Mouse (Mus musculus): ENCODE data around the gene Dnmt3c. TPM values are rescaled to one million over a fixed set of nuclear protein-coding genes. Genes with fewer than 3 reads are reported as not detected.
"Not testable (repeated sequence)": the region's sequence is repeated elsewhere in the genome, so short reads cannot be mapped to it uniquely, and the experiment has no call there.

Gene Dnmt3c
- total RNA-seq (2021), result under 1 TPM in 1 of 2 experiments, not detected in 1; 0.16 TPM
- long read RNA-seq, partial matches to known transcripts, result 0 of 1 reads
- long read RNA-seq, other reads (novel, unspliced or antisense), result 1 of 1 reads

- DNase-seq (ENCODE audit: low spot score in 2 of 2), result no peak
Observed at GRCm38 (mm10) chr2:153696352-153696751, at the start of gene Dnmt3c. Gene Dnmt3c (plus strand): TSS chr2:153696652.

DNA sequence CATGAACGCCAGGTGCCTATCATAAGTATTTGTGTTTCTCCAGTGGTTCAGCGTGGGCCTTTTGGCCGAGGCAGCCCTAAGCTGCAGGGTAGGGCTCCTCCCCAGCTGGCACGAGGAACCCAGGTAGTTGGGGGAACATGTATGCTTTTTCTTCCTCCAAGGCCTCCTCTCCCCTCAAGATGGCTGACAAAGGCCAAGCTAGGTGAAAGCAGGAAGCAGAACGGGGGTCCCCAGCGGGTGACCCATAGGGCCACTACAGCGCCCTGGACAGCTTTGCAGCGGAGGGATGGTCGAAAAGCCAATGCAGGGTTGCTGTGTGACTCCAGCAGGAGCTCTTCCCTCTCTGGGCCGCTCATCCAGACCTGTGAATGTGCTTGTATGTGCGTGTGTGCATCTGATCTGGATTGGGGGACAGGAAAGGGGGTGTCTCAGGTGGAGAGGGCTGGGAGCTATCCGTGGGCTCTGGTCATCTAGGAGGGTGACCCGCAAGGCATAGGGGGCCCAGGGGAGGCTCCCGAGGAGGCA lies 47.6 kb upstream of the Dnmt3c start:
- no peak for DNase-seq (ENCODE audit: low spot score in 2 of 2)

DNA sequence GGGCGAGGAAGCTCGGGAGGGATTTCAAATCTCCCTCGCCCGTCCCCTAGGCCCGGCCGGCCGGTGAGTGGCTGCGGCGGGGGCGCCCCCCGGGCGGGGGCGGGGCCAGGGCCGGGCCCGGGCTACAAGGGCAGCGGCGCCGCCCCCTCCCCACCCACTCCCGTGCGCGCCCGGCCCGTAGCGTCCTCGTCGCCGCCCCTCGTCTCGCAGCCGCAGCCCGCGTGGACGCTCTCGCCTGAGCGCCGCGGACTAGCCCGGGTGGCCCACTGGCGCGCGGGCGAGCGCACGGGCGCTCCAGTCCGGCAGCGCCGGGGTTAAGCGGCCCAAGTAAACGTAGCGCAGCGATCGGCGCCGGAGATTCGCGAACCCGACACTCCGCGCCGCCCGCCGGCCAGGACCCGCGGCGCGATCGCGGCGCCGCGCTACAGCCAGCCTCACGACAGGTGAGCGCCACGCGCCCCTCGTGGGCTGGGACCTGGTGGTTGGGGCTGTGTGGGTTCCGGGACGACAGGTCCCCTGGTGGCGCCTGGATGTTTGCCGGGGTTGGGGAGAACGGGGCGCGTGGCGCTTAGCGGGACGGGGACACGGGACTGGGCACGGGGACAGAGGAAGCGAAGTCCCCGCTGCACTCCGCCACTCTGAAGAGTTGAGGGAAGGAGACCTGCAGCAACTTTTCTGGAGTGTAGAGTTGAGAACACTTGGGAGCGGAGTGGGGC lies 47.0 kb upstream of the Dnmt3c start, which contains the start of gene Dnmt3b:
TSS of gene Dnmt3b (plus strand) at position 153 of the 716 bp plus-strand sequence.
- DNase-seq (ENCODE audit: low spot score in 2 of 2), result peak; percentile 50 to 70

DNA sequence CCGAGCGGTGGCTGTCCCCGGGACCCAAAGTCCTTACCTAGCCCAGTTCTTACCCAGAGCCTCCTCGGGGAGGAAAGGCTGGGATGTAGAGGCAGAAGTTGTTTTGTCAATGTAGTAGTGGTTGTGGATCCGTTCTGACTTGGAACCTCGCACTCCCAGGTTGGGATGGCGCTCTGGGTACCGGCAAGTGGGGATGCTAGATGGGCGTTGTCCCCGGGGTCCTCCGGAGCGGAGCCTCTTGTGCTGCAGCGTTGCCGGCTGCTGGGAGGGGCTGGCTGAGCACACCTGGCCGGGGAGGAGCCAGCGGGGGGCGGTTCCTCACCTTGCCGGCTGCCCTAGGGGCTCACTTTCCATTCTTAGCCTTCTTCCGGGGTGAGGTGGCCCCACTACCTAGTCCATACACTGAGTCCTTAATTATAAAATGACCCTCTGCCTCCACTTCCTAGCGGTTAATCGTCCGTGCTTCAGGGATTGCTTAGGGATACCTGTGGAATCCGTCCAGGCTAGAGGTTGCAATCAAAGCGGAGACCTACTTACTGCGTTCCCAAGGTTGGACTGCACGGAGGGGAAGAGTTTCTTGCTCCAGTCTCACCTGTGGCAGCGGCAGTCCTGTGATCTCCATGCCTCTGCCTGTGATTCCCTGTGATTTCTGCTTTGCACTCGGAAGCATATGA lies 46.3 kb upstream of the Dnmt3c start:
- peak in 1 of 2 experiments; percentile 18 for DNase-seq (ENCODE audit: low spot score in 2 of 2)

GRCm38 (mm10) chr2:153651681-153652080 lies 44.8 kb upstream of the Dnmt3c start:
- DNase-seq (ENCODE audit: low spot score in 2 of 2), result no peak

- DNase-seq (ENCODE audit: low spot score in 2 of 2), result not testable (repeated sequence)
Observed at GRCm38 (mm10) chr2:153657659-153658058, 38.8 kb upstream of the Dnmt3c start.

DNA sequence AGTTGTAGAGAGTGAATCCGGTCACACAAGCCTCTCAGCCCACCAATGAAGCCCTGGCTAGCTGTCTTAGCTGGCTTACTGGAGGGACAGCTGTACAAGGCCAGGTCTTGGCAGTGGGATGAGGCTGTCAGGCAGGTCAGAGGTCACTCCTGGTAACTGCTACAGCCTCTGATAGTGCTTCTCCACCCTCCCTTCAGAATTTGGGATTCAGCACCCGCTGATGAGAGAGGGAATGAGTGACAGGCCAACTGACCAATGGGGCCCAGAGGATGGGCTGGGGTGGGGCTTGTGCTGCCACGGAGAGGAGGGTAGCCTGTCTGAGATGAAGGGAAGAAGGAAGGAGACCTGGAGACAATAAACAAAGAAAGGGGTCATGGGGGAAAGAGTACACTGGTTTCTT lies 35.8 kb upstream of the Dnmt3c start:
- DNase-seq (ENCODE audit: low spot score in 2 of 2), result no peak

GRCm38 (mm10) chr2:153665401-153665800 lies 31.1 kb upstream of the Dnmt3c start:
- no peak for DNase-seq (ENCODE audit: low spot score in 2 of 2)

DNA sequence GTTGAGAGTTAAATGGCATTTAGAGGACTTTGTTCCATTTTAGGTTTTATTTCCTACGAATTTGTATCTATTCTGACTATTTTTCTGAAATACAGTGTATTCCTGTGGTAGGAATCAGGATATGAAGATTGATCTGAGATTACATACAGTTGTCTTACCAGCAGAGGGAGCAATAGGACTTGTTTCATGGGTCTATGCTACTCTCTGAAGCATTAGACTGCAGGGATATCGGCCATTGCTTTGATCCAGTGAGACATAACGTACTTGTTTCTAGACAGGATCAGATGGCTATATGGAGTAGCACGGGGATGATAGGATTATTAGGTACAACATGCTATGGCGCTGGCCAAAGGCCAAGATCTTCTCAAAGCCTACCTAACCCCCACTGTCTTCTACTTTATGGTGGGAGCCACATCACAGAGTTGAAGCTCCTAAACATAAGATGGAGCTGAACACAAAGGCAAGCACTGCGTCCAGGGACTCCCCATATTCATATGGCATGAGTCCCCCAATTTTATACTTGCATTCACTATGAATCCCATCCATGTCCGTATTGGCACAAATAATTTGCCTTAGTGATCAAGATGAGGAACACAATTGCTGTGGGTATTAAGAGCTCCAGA lies 27.6 kb upstream of the Dnmt3c start:
- peak; percentile 23 to 40 for DNase-seq (ENCODE audit: low spot score in 2 of 2)

- peak; percentile 19 to 36 for DNase-seq (ENCODE audit: low spot score in 2 of 2)
Observed at GRCm38 (mm10) chr2:153670111-153670510, 26.3 kb upstream of the Dnmt3c start.

GRCm38 (mm10) chr2:153672619-153673018 lies 23.8 kb upstream of the Dnmt3c start:
- DNase-seq (ENCODE audit: low spot score in 2 of 2), result no peak

GRCm38 (mm10) chr2:153675364-153675763 lies 21.1 kb upstream of the Dnmt3c start:
- not testable (repeated sequence) for DNase-seq (ENCODE audit: low spot score in 2 of 2)

DNA sequence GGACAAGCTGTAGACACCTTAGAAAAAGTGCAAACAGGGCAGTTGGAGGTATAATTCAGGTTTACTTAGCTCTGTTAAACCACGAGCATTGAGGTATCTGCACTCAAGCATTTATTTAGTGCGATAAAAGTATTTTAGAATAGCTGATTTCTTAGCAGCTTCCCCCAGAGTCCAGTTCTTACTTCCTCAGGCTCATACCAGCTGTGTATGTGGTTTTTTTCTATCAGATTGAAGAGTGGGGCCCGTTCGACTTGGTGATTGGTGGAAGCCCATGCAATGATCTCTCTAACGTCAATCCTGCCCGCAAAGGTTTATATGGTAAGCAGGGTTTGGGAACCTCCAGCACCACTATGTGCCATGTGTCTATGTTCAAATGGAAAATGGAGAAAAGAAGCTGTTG lies 19.5 kb upstream of the Dnmt3c start:
- no peak for DNase-seq (ENCODE audit: low spot score in 2 of 2)

DNA sequence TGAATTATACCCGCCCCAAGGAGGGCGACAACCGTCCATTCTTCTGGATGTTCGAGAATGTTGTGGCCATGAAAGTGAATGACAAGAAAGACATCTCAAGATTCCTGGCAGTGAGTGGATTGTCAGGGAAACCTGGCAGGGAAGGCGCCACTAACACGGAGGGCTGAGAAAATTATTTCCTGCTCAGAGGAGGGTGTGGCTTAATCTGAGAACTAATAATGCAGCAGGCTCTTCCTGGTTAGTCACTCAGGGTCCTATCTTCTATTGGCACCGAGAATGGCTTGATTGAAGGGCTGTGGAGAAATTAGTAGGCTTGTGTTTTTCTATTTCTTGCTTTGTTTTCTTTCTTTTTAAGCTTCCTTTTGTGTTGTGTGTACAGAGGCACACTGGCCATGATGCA lies 18.9 kb upstream of the Dnmt3c start:
- no peak for DNase-seq (ENCODE audit: low spot score in 2 of 2)

DNA sequence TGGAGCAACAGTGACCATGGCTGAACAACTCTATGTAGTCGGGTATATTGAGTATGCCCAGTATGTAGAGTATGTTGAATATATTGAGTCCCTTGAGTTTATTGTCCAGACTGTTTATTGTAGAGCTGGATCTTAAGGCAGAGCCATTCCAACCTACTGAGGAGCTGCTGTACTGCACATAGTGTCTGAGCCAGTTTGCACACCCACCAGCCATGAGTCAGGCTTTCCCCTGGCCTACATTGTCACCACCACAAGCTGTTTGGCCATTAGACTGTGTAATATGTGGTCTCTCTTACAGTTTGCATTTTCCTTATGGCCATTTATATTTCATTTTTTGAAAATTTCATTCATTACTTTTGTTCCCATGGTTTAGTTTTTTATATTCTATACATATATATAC lies 16.5 kb upstream of the Dnmt3c start:
- no peak for DNase-seq (ENCODE audit: low spot score in 2 of 2)

DNA sequence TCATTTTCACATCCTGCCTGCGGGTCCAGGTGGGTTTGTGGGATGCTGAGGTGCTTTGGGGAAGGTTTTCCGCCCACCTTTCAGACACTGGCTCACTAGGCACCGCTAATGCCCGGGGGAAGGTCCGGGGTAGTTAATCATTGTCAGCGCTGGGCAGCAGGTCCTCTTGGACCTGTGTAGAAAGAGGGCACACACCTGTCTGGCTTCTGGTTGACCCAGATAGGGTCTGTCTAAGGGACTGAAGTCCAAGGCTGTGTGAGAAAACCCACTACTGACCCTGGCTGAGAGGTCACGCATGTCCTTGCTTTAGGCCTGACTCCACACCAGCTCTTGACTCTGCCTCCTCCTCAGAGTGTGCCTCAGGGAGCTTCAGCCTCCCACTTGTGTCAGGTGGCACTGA lies 3.0 kb upstream of the Dnmt3c start:
- not testable (repeated sequence) for DNase-seq (ENCODE audit: low spot score in 2 of 2)

DNA sequence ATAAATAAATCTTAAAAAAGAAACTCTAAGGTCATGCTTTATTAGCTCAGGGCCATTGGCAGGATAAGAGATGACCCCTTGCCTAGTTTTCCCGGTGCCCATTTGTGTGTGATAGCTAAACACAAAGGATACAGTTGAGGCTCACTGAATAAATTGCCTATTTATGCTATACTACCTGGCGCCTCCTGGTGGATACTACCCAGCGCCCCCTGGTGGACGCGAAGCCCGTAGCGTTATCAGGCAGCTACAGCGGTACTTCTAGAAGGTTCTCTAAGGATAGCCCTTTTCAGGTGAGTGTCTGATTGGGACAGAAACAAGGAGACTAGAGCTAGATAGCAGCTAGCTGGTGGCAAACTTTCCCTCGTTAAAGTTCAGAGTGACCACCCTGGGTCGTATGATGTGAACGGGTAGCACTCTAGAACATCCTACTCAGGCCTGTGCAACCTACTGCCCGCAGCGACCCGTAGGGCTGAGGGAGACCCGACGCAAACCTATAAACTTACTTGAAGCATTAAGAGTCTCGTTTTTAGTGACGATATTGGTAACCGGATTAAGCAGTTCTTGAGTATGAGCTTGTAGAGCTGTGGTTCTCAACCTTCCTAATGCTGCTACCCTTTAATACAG lies 1.9 kb upstream of the Dnmt3c start:
- peak in 1 of 2 experiments; percentile 13 for DNase-seq (ENCODE audit: low spot score in 2 of 2)

DNA sequence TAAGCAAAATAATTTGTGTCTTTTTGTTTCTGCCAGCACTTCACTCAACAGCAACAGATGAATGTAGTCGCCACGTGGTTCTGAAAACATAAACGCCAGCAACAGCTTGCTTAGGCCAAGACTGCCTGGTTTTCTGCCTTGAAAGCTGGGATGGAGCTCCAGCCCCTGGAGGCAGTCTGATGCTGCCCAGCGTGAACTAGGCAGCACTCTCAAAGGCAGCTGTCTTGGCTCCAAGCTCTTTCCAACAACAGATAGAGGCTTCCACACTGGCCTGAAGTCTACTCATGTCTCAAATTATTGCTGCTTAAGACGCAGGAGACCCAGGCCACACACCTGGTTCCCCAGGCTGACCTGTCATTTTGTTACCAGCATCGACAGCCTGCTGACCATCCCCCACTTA lies 6.9 kb downstream of the Dnmt3c start:
- DNase-seq (ENCODE audit: low spot score in 2 of 2), result no peak

DNA sequence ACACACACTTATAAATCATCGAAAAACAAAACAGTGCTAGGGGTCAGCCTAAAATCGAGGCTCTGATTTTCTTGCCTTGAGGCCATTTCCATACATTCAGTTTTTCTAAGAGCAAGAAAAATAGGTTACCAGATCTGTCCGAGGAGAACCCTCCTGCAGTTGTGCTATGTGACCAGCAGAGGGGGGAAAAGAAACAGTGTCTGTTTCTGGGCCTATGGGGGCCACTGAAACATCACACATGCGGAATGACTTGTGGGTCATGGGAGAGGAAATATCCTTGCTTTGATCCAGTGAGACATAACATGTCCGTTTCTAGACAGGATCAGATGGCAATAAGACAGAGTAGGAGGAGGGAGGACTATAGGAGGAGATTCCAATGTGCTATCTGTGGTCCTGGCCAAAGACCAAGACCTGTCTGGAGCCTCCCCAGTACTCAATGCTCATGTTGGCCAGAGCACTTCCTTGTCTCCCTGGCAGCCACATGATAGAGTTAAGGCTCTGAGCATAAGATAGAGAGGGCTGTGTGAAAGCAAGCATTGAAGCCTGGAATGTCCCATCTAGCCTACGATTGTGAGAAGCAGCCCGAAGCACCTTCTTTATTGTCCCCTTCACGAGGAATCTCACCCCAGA lies 14.4 kb downstream of the Dnmt3c start:
- peak; percentile 30 for DNase-seq (ENCODE audit: low spot score in 2 of 2)

GRCm38 (mm10) chr2:153712646-153713091 lies 16.2 kb downstream of the Dnmt3c start:
- DNase-seq (ENCODE audit: low spot score in 2 of 2), result peak; percentile 36 to 46

DNA sequence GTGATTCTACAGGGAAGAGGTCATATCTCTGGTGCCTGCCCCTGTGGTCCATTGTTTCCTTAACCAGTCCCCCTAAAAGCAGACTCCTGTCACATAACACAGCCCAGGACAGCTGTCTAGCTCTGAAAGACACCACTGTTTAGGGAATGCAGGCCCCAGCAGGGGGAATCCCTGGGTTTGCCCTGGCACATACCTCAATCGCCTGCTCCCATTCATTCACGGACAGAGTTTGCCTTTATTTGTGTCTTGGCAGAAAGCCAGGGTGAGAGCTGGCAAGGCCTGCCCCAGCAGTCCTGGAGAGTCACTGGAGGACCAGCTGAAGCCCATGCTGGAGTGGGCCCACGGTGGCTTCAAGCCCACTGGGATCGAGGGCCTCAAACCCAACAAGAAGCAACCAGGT lies 16.8 kb downstream of the Dnmt3c start:
- peak; percentile 78 to 82 for DNase-seq (ENCODE audit: low spot score in 2 of 2)

Measured in layer of hippocampus, postnatal 10 days (tissue).